Mouse (Mus musculus) limb, embryonic 13.5 days (tissue): ENCODE measurements at regions not wholly inside any gene's neighbourhood (a gene's known extent, or its start where the extent isn't known, plus 50 kb on each side); places are given as distances from the start of the nearest gene placed in this dataset.

Experiments used
- ATAC-seq: fragments of 200-750 bp; cut with Nextera tagmentation; 2 replicates; pipeline ENCODE4 v1.8.0; 2017; ENCODE audit warnings: low read depth, moderate number of reproducible peaks, moderate TSS enrichment; ENCODE audit not compliant: low FRiP score
- H3K27ac ChIP-seq: fragments of 300-500 bp; sonication (generic); 2 replicates; pipeline ENCODE4 v1.5.1; 2015; ENCODE audit warnings: inconsistent platforms, mild to moderate bottlenecking, moderate library complexity
- H3K27me3 ChIP-seq: fragments of 300-500 bp; sonication (generic); 2 replicates; pipeline ENCODE4 v1.6.1; 2015; ENCODE audit warnings: mild to moderate bottlenecking, inconsistent platforms
- H3K36me3 ChIP-seq: fragments of 300-500 bp; sonication (generic); 2 replicates; pipeline ENCODE4 v1.6.1; 2015; ENCODE audit warnings: inconsistent platforms, mild to moderate bottlenecking, moderate library complexity
- H3K4me1 ChIP-seq: fragments of 300-500 bp; sonication (generic); 2 replicates; pipeline ENCODE4 v1.6.1; 2015; ENCODE audit warnings: inconsistent platforms
- H3K4me2 ChIP-seq: fragments of 300-500 bp; sonication (generic); replicated peaks from 2 replicates; pipeline ENCODE4 v1.6.1; 2015; ENCODE audit warnings: inconsistent platforms, mild to moderate bottlenecking, moderate library complexity
- H3K4me3 ChIP-seq: fragments of 300-500 bp; sonication (generic); 2 replicates; pipeline ENCODE4 v1.5.1; 2015; ENCODE audit warnings: moderate library complexity, mild to moderate bottlenecking, inconsistent platforms
- H3K9ac ChIP-seq: fragments of 300-500 bp; sonication (generic); 2 replicates; pipeline ENCODE4 v1.6.1; 2015; ENCODE audit warnings: mild to moderate bottlenecking, inconsistent platforms
- H3K9me3 ChIP-seq: fragments of 300-500 bp; sonication (generic); 2 replicates; pipeline ENCODE4 v1.6.1; 2016; ENCODE audit warnings: inconsistent platforms
- WGBS: fragments of 180-500 bp; shearing (Covaris S2); methylation state at CpG from one replicate; pipeline ENCODE4 v1.1.7; 2015; 5-methylcytosine and 5-hydroxymethylcytosine counted together

DNA sequence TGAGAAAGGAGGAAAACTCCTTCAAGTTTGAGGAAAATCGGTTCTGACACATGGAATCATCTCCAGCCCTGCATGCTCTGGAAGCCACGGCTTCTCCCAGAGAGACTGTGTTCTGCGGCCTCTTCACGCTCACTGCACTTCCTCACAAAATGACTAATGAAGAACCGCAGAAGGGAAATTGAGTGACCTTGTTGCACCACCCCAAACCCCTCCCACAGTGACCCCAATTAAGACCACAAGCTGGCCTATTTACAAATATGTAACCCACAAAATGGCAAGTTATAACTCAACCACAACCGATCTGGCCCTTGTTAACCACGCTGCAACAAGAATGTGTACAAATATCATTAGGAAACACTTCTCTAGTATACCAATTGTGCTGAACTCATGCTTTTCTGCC is 194.2 kb downstream of the Tm2d1 start:
- Histone ChIP-seq H3K4me1 (no peaks in the 10 kb centered on the region), H3K27me3 (no peaks in the 10 kb centered on the region), H3K4me2 (no peak overlapping the region), H3K36me3 (no peaks in the 10 kb centered on the region), H3K27ac (no peak overlapping the region), H3K9ac (no peak overlapping the region), H3K4me3 (no peak overlapping the region), H3K9me3 (no peaks in the 10 kb centered on the region)
- no peak for ATAC-seq
- 72% methylated on average over 7 of the region's 7 CpGs for WGBS

- Histone ChIP-seq H3K9me3 (no peaks in the 10 kb centered on the region), H3K27ac (no peak overlapping the region), H3K4me3 (no peak overlapping the region), H3K4me2 (no peak overlapping the region), H3K4me1 (peaks cover 3% of the 10 kb centered on the region), H3K27me3 (no peaks in the 10 kb centered on the region), H3K36me3 (no peaks in the 10 kb centered on the region), H3K9ac (no peak overlapping the region)
- 96% methylated on average over 2 of the region's 2 CpGs for WGBS
- ATAC-seq = no peak
Observed at GRCm38 (mm10) chr4:98187038-98187437, 196.1 kb downstream of the Tm2d1 start.

GRCm38 (mm10) chr4:98182053-98182355 is 201.1 kb downstream of the Tm2d1 start:
- H3K9ac ChIP-seq = no peak overlapping the region
- WGBS = 28% methylated on average over 4 of the region's 4 CpGs
- H3K27me3 ChIP-seq = no peaks in the 10 kb centered on the region
- H3K36me3 ChIP-seq = no peaks in the 10 kb centered on the region
- H3K9me3 ChIP-seq = no peaks in the 10 kb centered on the region
- ATAC-seq = peak; percentile 81; the same call in 1 of the 2 replicates
- H3K4me1 ChIP-seq = peaks cover 23% of the 10 kb centered on the region
- H3K4me2 ChIP-seq = no peak overlapping the region
- no peak overlapping the region for H3K4me3 ChIP-seq
- peak overlapping the region; percentile 6; the same call in 1 of the 2 replicates for H3K27ac ChIP-seq

- peak; percentile 3; the same call in 1 of the 2 replicates for ATAC-seq
- Histone ChIP-seq H3K4me1 (peaks cover 23% of the 10 kb centered on the region), H3K27me3 (no peaks in the 10 kb centered on the region), H3K9ac (no peak overlapping the region), H3K4me3 (no peak overlapping the region), H3K36me3 (no peaks in the 10 kb centered on the region), H3K27ac (peak overlapping the region; percentile 6; the same call in 1 of the 2 replicates), H3K9me3 (no peaks in the 10 kb centered on the region), H3K4me2 (no peak overlapping the region)
- 40% methylated on average over 12 of the region's 12 CpGs for WGBS
Observed at GRCm38 (mm10) chr4:98181185-98182052, 201.7 kb downstream of the Tm2d1 start.

DNA sequence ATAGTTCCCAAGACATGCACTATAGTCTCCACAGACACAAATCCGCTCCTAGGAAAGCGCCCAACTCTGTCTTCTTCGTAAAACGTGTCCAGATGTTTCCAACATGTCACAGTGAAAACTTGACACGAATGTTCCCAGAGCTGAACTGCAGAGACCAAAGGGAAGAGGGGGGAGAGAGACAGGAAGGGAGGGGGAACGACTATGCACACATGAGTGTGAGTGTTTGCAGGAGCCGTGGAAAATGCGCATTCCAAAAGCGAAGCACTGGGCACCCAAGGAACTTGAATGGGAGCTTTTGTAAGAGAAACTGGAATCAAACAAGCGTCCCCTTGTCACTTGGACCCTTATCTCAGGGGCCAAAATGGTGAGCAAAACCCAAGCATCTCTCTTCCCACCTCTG is 202.8 kb downstream of the Tm2d1 start:
- 0 out of 2 replicates have a peak, but pooled peaks have one; percentile 59 for ATAC-seq
- 0 out of 2 replicates have a peak overlapping the region, but pooled peaks have one; percentile 44 for H3K27ac ChIP-seq
- no peak overlapping the region for H3K9ac ChIP-seq
- H3K27me3 ChIP-seq = no peaks in the 10 kb centered on the region
- peak overlapping the region; percentile 33 for H3K4me2 ChIP-seq
- H3K36me3 ChIP-seq = no peaks in the 10 kb centered on the region
- H3K9me3 ChIP-seq = no peaks in the 10 kb centered on the region
- H3K4me3 ChIP-seq = no peak overlapping the region
- H3K4me1 ChIP-seq = peaks cover 23% of the 10 kb centered on the region
- 25% methylated on average over 10 of the region's 10 CpGs for WGBS
